Mouse (Mus musculus): ENCODE data around the gene Rsu1. TPM values are rescaled to one million over a fixed set of nuclear protein-coding genes. Genes with fewer than 3 reads are reported as not detected.

Gene Rsu1
- polyA plus RNA-seq, 1 experiment from 2014 or later: 158 TPM

DNA sequence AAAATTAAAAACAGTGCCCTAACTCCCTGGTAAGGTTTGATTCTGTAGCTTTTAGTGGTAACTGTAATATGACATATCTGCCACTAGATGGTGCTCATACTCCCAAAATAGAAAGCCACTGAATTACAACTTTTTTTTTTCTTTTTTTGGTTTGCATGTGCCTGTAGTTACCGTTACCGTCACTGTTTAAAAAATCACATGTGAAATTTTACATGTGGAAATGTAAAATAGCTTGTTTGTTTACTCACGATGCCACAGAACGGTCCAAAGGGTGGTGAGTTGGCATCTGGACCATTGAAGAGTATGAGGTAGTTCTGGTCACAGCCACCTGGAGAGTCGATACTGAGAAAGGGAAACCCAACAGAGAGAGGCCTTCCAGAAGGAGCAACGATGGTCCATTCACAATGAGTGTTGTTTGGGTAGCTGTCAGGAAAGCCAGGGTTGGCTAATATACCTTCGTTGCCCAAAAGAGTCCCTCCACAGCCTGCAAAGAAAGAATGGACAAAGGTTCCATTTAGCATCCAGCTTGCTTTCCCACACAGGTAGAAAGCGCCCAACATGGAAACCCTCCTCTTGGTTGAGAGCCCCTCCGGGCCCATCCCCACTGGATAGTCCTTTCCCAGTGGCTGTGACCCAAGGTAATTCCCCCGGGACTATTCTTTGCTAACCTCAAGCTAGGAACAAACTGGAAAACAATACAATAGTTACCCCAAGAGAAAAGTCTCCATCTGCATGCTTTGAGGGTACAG lies 7.1 kb upstream of the Rsu1 start:
- no peaks in the 10 kb centered on the region for H3K4me1 ChIP-seq (ENCODE audit: insufficient read depth, low read depth, low read length)
- H3K9me3 ChIP-seq (ENCODE audit: low read length): no peaks in the 10 kb centered on the region
- 47% methylated on average over 10 of the region's 10 CpGs for WGBS
- TF ChIP-seq CTCF (IDR thresholded peaks at IDR 0.05) (peak; percentile 79), EP300 (IDR thresholded peaks at IDR 0.05) (no peak)
- H3K4me3 ChIP-seq (ENCODE audit: low read depth, low read length): no peak overlapping the region
- H3K4me2 ChIP-seq (replicated peaks; ENCODE audit: low read depth, low read length): no peak overlapping the region
- no peaks in the 10 kb centered on the region for H3K27me3 ChIP-seq (replicated peaks; ENCODE audit: insufficient read depth, low read length)
- H3K9ac ChIP-seq (replicated peaks; ENCODE audit: low read depth): no peak overlapping the region
- ATAC-seq (no peak), DNase-seq (ENCODE audit: low spot score) (peak; percentile 82)
- no peaks in the 10 kb centered on the region for H3K36me3 ChIP-seq (ENCODE audit: insufficient read depth, low read length)
- H3K27ac ChIP-seq (ENCODE audit: low read length): no peak overlapping the region

DNA sequence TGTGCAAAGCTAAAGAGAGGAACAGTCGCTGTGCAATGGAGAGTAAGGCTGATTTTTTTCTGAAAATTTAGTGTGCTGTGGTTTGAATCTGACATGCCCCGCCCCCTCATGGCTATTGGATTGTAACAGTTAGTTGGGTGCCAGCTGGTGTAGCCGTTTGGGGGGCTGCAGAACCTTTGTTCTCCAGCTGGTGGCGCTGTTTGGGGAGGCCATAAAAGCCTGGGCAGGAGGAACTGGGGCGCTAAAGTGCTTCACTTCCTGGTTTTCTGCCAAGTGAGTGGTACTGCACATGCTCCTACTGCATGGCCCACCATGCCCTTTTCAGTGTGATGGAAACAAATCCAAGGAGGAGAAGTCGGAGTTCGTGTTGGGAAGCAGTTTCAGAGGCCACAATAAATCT lies 4.7 kb upstream of the Rsu1 start:
- no peaks in the 10 kb centered on the region for H3K36me3 ChIP-seq (ENCODE audit: insufficient read depth, low read length)
- H3K4me3 ChIP-seq (ENCODE audit: low read depth, low read length): no peak overlapping the region
- H3K9ac ChIP-seq (replicated peaks; ENCODE audit: low read depth): no peak overlapping the region
- H3K27me3 ChIP-seq (replicated peaks; ENCODE audit: insufficient read depth, low read length): no peaks in the 10 kb centered on the region
- no peak overlapping the region for H3K4me2 ChIP-seq (replicated peaks; ENCODE audit: low read depth, low read length)
- H3K9me3 ChIP-seq (ENCODE audit: low read length): no peaks in the 10 kb centered on the region
- DNase-seq (ENCODE audit: low spot score) (no peak), ATAC-seq (no peak)
- TF ChIP-seq CTCF (IDR thresholded peaks at IDR 0.05): peak; percentile 45
- no peak for TF ChIP-seq EP300 (IDR thresholded peaks at IDR 0.05)
- WGBS: 59% methylated on average over 7 of the region's 7 CpGs
- H3K27ac ChIP-seq (ENCODE audit: low read length): no peak overlapping the region
- no peaks in the 10 kb centered on the region for H3K4me1 ChIP-seq (ENCODE audit: insufficient read depth, low read depth, low read length)

DNA sequence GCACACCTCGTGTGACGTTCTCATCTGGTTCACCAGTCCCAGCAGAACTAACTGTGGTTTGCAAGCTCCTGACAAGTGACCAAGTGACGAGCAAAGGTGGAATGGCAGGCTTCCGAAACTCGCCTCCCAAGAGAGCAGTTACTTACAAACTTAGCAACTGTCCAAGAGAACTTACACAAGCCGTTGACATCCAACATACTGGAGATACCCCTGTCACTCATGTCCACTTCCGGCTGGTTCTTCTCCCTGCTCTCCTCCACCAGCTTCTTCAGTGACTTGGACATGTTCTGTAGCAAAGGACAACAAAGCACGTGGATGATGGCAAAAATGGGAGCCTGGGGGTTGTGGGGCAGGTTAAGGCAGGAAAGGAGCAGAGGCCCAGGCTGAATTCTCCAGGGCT lies 479 bp downstream of the Rsu1 start:
- TF ChIP-seq CTCF (IDR thresholded peaks at IDR 0.05) (no peak), EP300 (IDR thresholded peaks at IDR 0.05) (0 out of 2 replicates have a peak, but pooled peaks have one; percentile 12)
- Histone ChIP-seq H3K4me2 (replicated peaks; ENCODE audit: low read depth, low read length) (peak overlapping the region; percentile 64), H3K9ac (replicated peaks; ENCODE audit: low read depth) (peak overlapping the region; percentile 37), H3K36me3 (ENCODE audit: insufficient read depth, low read length) (no peaks in the 10 kb centered on the region), H3K4me1 (ENCODE audit: insufficient read depth, low read depth, low read length) (peaks cover 9% of the 10 kb centered on the region; the same call in 1 of the 2 replicates), H3K27ac (ENCODE audit: low read length) (peak overlapping the region; percentile 85), H3K27me3 (replicated peaks; ENCODE audit: insufficient read depth, low read length) (no peaks in the 10 kb centered on the region), H3K4me3 (ENCODE audit: low read depth, low read length) (peak overlapping the region; percentile 53), H3K9me3 (ENCODE audit: low read length) (no peaks in the 10 kb centered on the region)
- ATAC-seq (peak; percentile 32), DNase-seq (ENCODE audit: low spot score) (peak; percentile 70)
- WGBS: 17% methylated on average over 8 of the region's 8 CpGs

DNA sequence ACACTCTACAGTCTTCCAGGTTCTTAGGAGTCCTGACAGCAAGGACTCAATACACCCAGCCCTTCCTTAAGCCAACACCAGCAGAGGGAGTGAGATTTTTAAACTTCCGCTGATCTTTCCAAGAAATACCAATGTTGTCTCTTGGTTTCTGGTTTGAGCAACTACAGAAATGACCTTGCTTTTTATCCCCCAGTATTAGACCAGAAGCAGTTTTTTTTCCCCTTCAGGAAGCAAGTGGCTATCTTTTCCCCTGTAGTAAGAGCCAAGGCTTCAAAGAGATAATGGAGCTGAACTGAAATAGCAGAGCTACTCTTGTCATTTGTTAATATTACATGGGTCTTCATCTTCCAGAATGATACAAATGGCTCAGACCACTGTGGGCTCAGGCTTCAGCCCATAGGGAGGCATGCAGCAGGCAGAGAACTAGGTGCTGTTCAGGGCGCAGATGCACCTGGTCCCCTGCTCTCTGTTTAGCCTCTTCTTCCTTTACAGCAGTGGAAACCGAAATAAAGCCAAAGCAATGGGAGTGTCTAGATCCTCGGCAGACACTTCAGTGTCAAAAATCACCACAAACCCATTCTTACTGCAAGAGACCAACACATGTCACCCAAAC lies 2.4 kb downstream of the Rsu1 start:
- 91% methylated on average over 4 of the region's 4 CpGs for WGBS
- H3K4me1 ChIP-seq (ENCODE audit: insufficient read depth, low read depth, low read length): peaks cover 9% of the 10 kb centered on the region; the same call in 1 of the 2 replicates
- no peaks in the 10 kb centered on the region for H3K9me3 ChIP-seq (ENCODE audit: low read length)
- H3K27ac ChIP-seq (ENCODE audit: low read length): no peak overlapping the region
- no peak overlapping the region for H3K9ac ChIP-seq (replicated peaks; ENCODE audit: low read depth)
- ATAC-seq (no peak), DNase-seq (ENCODE audit: low spot score) (no peak)
- no peaks in the 10 kb centered on the region for H3K36me3 ChIP-seq (ENCODE audit: insufficient read depth, low read length)
- H3K4me3 ChIP-seq (ENCODE audit: low read depth, low read length): no peak overlapping the region
- H3K27me3 ChIP-seq (replicated peaks; ENCODE audit: insufficient read depth, low read length): no peaks in the 10 kb centered on the region
- H3K4me2 ChIP-seq (replicated peaks; ENCODE audit: low read depth, low read length): no peak overlapping the region
- TF ChIP-seq CTCF (IDR thresholded peaks at IDR 0.05) (no peak), EP300 (IDR thresholded peaks at IDR 0.05) (no peak)

DNA sequence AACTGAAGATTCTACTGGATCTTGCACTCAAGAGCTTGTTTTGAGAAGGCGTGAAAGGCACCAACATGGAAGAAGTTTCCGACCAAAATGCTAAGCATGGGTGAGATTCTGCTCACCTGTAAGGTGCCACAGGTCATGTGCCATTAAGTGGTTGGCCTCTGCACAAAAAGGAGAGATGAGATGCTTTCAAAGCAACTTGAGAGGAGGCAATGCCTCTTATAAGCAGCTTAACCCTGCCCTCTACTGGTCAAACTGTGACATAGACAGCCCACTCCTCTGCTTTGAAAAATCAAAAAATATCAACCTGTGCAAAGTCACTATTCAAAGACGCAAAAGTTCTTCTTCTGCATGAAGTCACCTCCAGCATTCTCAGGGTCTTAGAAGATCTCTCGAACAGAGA lies 6.3 kb downstream of the Rsu1 start:
- no peaks in the 10 kb centered on the region for H3K9me3 ChIP-seq (ENCODE audit: low read length)
- H3K4me2 ChIP-seq (replicated peaks; ENCODE audit: low read depth, low read length): no peak overlapping the region
- no peak overlapping the region for H3K4me3 ChIP-seq (ENCODE audit: low read depth, low read length)
- no peak overlapping the region for H3K9ac ChIP-seq (replicated peaks; ENCODE audit: low read depth)
- TF ChIP-seq CTCF (IDR thresholded peaks at IDR 0.05) (peak; percentile 85), EP300 (IDR thresholded peaks at IDR 0.05) (no peak)
- no peak for ATAC-seq
- DNase-seq (ENCODE audit: low spot score): peak; percentile 71
- no peak overlapping the region for H3K27ac ChIP-seq (ENCODE audit: low read length)
- no peaks in the 10 kb centered on the region for H3K27me3 ChIP-seq (replicated peaks; ENCODE audit: insufficient read depth, low read length)
- H3K4me1 ChIP-seq (ENCODE audit: insufficient read depth, low read depth, low read length): no peaks in the 10 kb centered on the region
- WGBS: 46% methylated on average over 4 of the region's 4 CpGs
- peaks cover 5% of the 10 kb centered on the region; the same call in 1 of the 2 replicates for H3K36me3 ChIP-seq (ENCODE audit: insufficient read depth, low read length)

DNA sequence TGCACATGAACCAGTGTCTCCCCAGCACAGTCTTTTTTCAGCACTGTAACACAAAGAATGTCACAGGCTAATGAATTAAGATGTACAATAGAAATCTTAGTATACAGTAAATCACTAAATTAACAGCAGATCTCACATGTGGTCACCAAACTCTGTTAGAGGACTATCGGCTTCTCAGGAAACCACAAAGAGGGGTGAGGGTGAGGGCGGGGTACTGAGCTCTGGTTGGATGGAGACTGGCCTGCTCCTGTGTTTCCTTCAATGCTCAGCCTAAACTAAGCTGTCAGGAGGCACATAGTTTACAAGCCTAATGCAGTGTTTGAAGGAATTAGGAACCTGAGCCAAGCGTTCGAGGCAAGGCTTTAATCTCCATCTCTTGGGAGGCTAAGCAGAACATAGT lies 8.1 kb downstream of the Rsu1 start:
- H3K27me3 ChIP-seq (replicated peaks; ENCODE audit: insufficient read depth, low read length): no peaks in the 10 kb centered on the region
- 72% methylated on average over 4 of the region's 4 CpGs for WGBS
- TF ChIP-seq CTCF (IDR thresholded peaks at IDR 0.05) (no peak), EP300 (IDR thresholded peaks at IDR 0.05) (no peak)
- H3K4me3 ChIP-seq (ENCODE audit: low read depth, low read length): no peak overlapping the region
- no peaks in the 10 kb centered on the region for H3K9me3 ChIP-seq (ENCODE audit: low read length)
- ATAC-seq (no peak), DNase-seq (ENCODE audit: low spot score) (no peak)
- no peak overlapping the region for H3K4me2 ChIP-seq (replicated peaks; ENCODE audit: low read depth, low read length)
- no peaks in the 10 kb centered on the region for H3K4me1 ChIP-seq (ENCODE audit: insufficient read depth, low read depth, low read length)
- H3K9ac ChIP-seq (replicated peaks; ENCODE audit: low read depth): no peak overlapping the region
- peaks cover 5% of the 10 kb centered on the region; the same call in 1 of the 2 replicates for H3K36me3 ChIP-seq (ENCODE audit: insufficient read depth, low read length)
- H3K27ac ChIP-seq (ENCODE audit: low read length): no peak overlapping the region
